Mouse (Mus musculus) myocyte (in vitro differentiated cells): ENCODE data around the gene Ifi35.

Experiments used
- CEBPB ChIP-seq: IDR thresholded peaks from 2 replicates; pipeline ENCODE4 v1.6.1; 2011; ENCODE audit warnings: mild to moderate bottlenecking, moderate library complexity; ENCODE audit not compliant: poor library complexity, insufficient read depth, severe bottlenecking
- E2F4 ChIP-seq: IDR thresholded peaks from one replicate; pipeline ENCODE4 v1.6.1; 2011; ENCODE audit warnings: mild to moderate bottlenecking, control low read depth, moderate library complexity; ENCODE audit not compliant: insufficient read depth
- MYOD1 ChIP-seq, 3 experiments: IDR thresholded peaks; one replicate each; pipeline ENCODE4 v1.6.1; 2011; ENCODE audit warnings: control low read depth in 2 of 3, low read depth in 2 of 3, mild to moderate bottlenecking in 2 of 3, moderate library complexity in 1 of 3; ENCODE audit not compliant: insufficient read length in 2 of 3, control insufficient read depth in 1 of 3
- MYOG ChIP-seq, 3 experiments: IDR thresholded peaks; one replicate each; pipeline ENCODE4 v1.6.1; 2011; ENCODE audit warnings: control low read depth in 2 of 3, low read depth in 2 of 3, mild to moderate bottlenecking in 2 of 3; ENCODE audit not compliant: insufficient read length in 2 of 3, control insufficient read depth in 1 of 3, insufficient read depth in 1 of 3
- POLR2A ChIP-seq: IDR thresholded peaks from one replicate; pipeline ENCODE4 v1.6.1; 2011; ENCODE audit warnings: low read depth, mild to moderate bottlenecking, control low read depth, moderate library complexity; ENCODE audit not compliant: insufficient read length
- POLR2AphosphoS2 ChIP-seq: IDR thresholded peaks from one replicate; pipeline ENCODE4 v1.6.1; 2011; ENCODE audit warnings: low read depth, control low read depth; ENCODE audit not compliant: insufficient read length
- REST ChIP-seq: IDR thresholded peaks from one replicate; pipeline ENCODE4 v1.6.1; 2011; ENCODE audit warnings: mild to moderate bottlenecking, control low read depth, moderate library complexity; ENCODE audit not compliant: insufficient read depth, insufficient read length
- USF1 ChIP-seq: IDR thresholded peaks from one replicate; pipeline ENCODE4 v1.6.1; 2011; ENCODE audit warnings: low read depth, mild to moderate bottlenecking, control low read depth, moderate library complexity

GRCm38 (mm10) chr11:101416433-101417100, 31.6 kb upstream of the Ifi35 start:
- TF ChIP-seq POLR2A (no peak), E2F4 (no peak), USF1 (no peak), MYOG (IDR thresholded peaks at IDR 0.05; ENCODE audit: control insufficient read depth in 1 of 3, insufficient read depth in 1 of 3, insufficient read length in 2 of 3, low read depth in 2 of 3) (no peak), MYOD1 (IDR thresholded peaks at IDR 0.05; ENCODE audit: control insufficient read depth in 1 of 3, insufficient read length in 2 of 3, low read depth in 2 of 3) (no peak), POLR2AphosphoS2 (no peak), REST (no peak), CEBPB (no peak)
